Comparison of ENCODE assay signal across 10 mouse cellular contexts in the genomic region with DNA sequence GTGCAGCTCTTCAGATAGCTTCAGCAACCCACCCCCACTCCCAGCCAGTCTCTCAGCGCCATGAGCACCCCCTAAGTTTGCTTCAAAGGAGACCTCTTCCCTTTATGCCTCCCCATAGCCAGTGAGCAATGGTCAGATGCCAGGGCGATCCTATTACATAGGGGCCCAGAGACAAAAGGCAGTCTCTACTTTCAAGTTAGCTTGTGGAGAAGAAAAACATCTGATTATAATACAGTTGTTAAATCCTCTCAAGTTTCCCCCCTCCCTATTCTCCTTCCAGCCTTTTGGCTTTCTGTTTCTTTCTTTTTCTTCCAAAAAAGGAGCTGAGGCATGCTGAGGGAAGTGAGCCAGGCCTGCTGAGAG.
A peak's percentile ranks its signal among the peaks of the same experiment; 100 is the strongest.
DNase-seq lines count a peak whose midpoint lies in the region; ATAC-seq and TF ChIP-seq lines count a peak whose summit lies in the region.
"Had no signal": no experiment of that assay in that cellular context is flagged by ENCODE, and none has a peak within 500 bp of the region (broad histone marks: within the 10 kb centered on the region; RNA-seq: fewer than 3 reads in every experiment).

No protein-coding gene starts in this region.

- H3K36me3 ChIP-seq in embryonic facial prominence, embryonic 11.5 days (replicated peaks; ENCODE audit: control insufficient read depth, insufficient read depth, low read depth, low read length): no peaks in the 10 kb centered on the region
- no peaks in the 10 kb centered on the region for H3K36me3 ChIP-seq in embryonic facial prominence, embryonic 15.5 days
- H3K36me3 ChIP-seq in myocyte (ENCODE audit: control insufficient read depth, insufficient read depth): peaks cover 40% of the 10 kb centered on the region
- H3K36me3 ChIP-seq: forebrain, embryonic 12.5 days had no signal

- peaks cover 2% of the 10 kb centered on the region; the same call in 1 of the 2 replicates for H3K4me1 ChIP-seq in embryonic facial prominence, embryonic 11.5 days (ENCODE audit: control insufficient read depth, insufficient read depth, low read length)
- H3K4me1 ChIP-seq in embryonic facial prominence, embryonic 15.5 days: peaks cover 50% of the 10 kb centered on the region

- no peak for TF ChIP-seq POLR2A in myocyte (IDR thresholded peaks at IDR 0.05; ENCODE audit: insufficient read length, low read depth)

- 35% methylated on average over 2 of the region's 2 CpGs for WGBS in embryonic facial prominence, embryonic 11.5 days
- whole genome bisulfite sequencing in embryonic facial prominence, embryonic 15.5 days: 15% methylated on average over 2 of the region's 2 CpGs

- no peak overlapping the region for H3ac ChIP-seq in myocyte (ENCODE audit: control insufficient read depth, insufficient read length)

- DNase-seq in layer of hippocampus, adult 2 months (ENCODE audit: low spot score in 2 of 2): no peak
- no peak for DNase-seq in layer of hippocampus, postnatal 14 days (ENCODE audit: low spot score in 2 of 2)
- peak; percentile 27 for DNase-seq in embryonic facial prominence, embryonic 11.5 days (ENCODE audit: low spot score)
- DNase-seq in spleen, postnatal 10 days (ENCODE audit: low spot score in 2 of 2): no peak
- no peak for DNase-seq in left cerebral cortex, adult 8-10 months (ENCODE audit: low spot score in 2 of 2)
- DNase-seq in urinary bladder, adult 2 months (ENCODE audit: low spot score): no peak

- H3K9ac ChIP-seq in embryonic facial prominence, embryonic 11.5 days (replicated peaks; ENCODE audit: low read length): no peak overlapping the region
- no peak overlapping the region for H3K9ac ChIP-seq in embryonic facial prominence, embryonic 15.5 days
- H3K9ac ChIP-seq: liver, embryonic 14.5 days had no signal

- peaks cover 84% of the 10 kb centered on the region for H3K79me2 ChIP-seq in myocyte (ENCODE audit: control insufficient read depth, insufficient read depth)

- H3K4me2 ChIP-seq in embryonic facial prominence, embryonic 11.5 days (ENCODE audit: low read depth, low read length): no peak overlapping the region
- H3K4me2 ChIP-seq in embryonic facial prominence, embryonic 15.5 days (replicated peaks): peak overlapping the region; percentile 28
- peak overlapping the region; percentile 63 for H3K4me2 ChIP-seq in myocyte (ENCODE audit: low read depth)
- H3K4me2 ChIP-seq: forebrain, embryonic 12.5 days had no signal

- H3K27me3 ChIP-seq in embryonic facial prominence, embryonic 11.5 days (ENCODE audit: control insufficient read depth, insufficient read depth, low read length): no peaks in the 10 kb centered on the region
- H3K27me3 ChIP-seq in embryonic facial prominence, embryonic 15.5 days: no peaks in the 10 kb centered on the region
- H3K27me3 ChIP-seq in myocyte (ENCODE audit: control insufficient read depth, insufficient read depth, insufficient read length): no peaks in the 10 kb centered on the region
- H3K27me3 ChIP-seq: forebrain, embryonic 12.5 days had no signal

- no peak for TF ChIP-seq CTCF in layer of hippocampus, adult 2 months (conservative IDR thresholded peaks at IDR 0.05)

- peak; percentile 24; the same call in 1 of the 2 replicates for ATAC-seq in embryonic facial prominence, embryonic 11.5 days (replicated peaks; ENCODE audit: insufficient number of reproducible peaks, low FRiP score, low TSS enrichment, low read depth)
- ATAC-seq in embryonic facial prominence, embryonic 15.5 days (ENCODE audit: insufficient number of reproducible peaks, low FRiP score, low TSS enrichment, low read depth): peak; percentile 44

- peak overlapping the region; percentile 77 for H3K27ac ChIP-seq in layer of hippocampus, adult 2 months
- H3K27ac ChIP-seq in embryonic facial prominence, embryonic 11.5 days (replicated peaks; ENCODE audit: low read depth, low read length): peak overlapping the region; percentile 29; the same call in 1 of the 2 replicates
- peak overlapping the region; percentile 81 for H3K27ac ChIP-seq in embryonic facial prominence, embryonic 15.5 days (replicated peaks)
- H3K27ac ChIP-seq: liver, embryonic 14.5 days had no signal

- no peak overlapping the region for H3K4me3 ChIP-seq in layer of hippocampus, adult 2 months
- H3K4me3 ChIP-seq in embryonic facial prominence, embryonic 11.5 days (ENCODE audit: low read depth, low read length): no peak overlapping the region
- H3K4me3 ChIP-seq in embryonic facial prominence, embryonic 15.5 days (replicated peaks): 0 out of 2 replicates have a peak overlapping the region, but pooled peaks have one; percentile 6
- H3K4me3 ChIP-seq in myocyte: no peak overlapping the region
- H3K4me3 ChIP-seq: forebrain, embryonic 12.5 days had no signal

- H3K9me3 ChIP-seq in embryonic facial prominence, embryonic 11.5 days (replicated peaks; ENCODE audit: control insufficient read depth, low read length): no peaks in the 10 kb centered on the region
- H3K9me3 ChIP-seq in embryonic facial prominence, embryonic 15.5 days (replicated peaks): no peaks in the 10 kb centered on the region
- H3K9me3 ChIP-seq: forebrain, embryonic 12.5 days had no signal

TF ChIP-seq in myocyte, 11 proteins besides CTCF, POLR2A, EP300 and RAD21:
- TF ChIP-seq SRF (IDR thresholded peaks at IDR 0.05; ENCODE audit: control insufficient read depth, insufficient read length, low read depth) (no peak), TCF3 (IDR thresholded peaks at IDR 0.05; ENCODE audit: insufficient read length, low read depth) (no peak), REST (IDR thresholded peaks at IDR 0.05; ENCODE audit: insufficient read depth, insufficient read length) (no peak), USF1 (IDR thresholded peaks at IDR 0.05; ENCODE audit: low read depth) (no peak)

Comparison
In these comparisons a context has a peak if more than half of its experiments do, and no peak if none do; other contexts are left out.
1. H3K27ac ChIP-seq: peak in every context shown above with its lines; median percentile 81 in embryonic facial prominence, embryonic 15.5 days; 77 in layer of hippocampus, adult 2 months; 29 in embryonic facial prominence, embryonic 11.5 days.